Mouse (Mus musculus) heart, embryonic 10.5 days (tissue): ENCODE results near the gene Diaph3. TPM values are rescaled to one million over a fixed set of nuclear protein-coding genes. Genes with fewer than 3 reads are reported as not detected.
"Not testable (repeated sequence)": the region's sequence is repeated elsewhere in the genome, so short reads cannot be mapped to it uniquely, and the experiment has no call there.

Experiments
- DNase-seq: peaks from one replicate; pipeline ENCODE4 v3.0.0-alpha.2; 2017; ENCODE audit warnings: low spot score
- H3K27ac ChIP-seq: fragments of 300-500 bp; sonication (generic); 2 replicates; pipeline ENCODE4 v1.5.1; 2016; ENCODE audit warnings: mild to moderate bottlenecking
- H3K27me3 ChIP-seq: fragments of 300-500 bp; sonication (generic); 2 replicates; pipeline ENCODE4 v1.6.1; 2016; ENCODE audit warnings: mild to moderate bottlenecking; ENCODE audit not compliant: poor library complexity, insufficient read depth, severe bottlenecking
- H3K36me3 ChIP-seq: fragments of 300-500 bp; sonication (generic); 2 replicates; pipeline ENCODE4 v1.6.1; 2016; ENCODE audit warnings: mild to moderate bottlenecking, moderate library complexity
- H3K4me1 ChIP-seq: fragments of 300-500 bp; sonication (generic); 2 replicates; pipeline ENCODE4 v1.6.1; 2016; ENCODE audit warnings: mild to moderate bottlenecking
- H3K4me3 ChIP-seq: fragments of 300-500 bp; sonication (generic); 2 replicates; pipeline ENCODE4 v1.5.1; 2016; ENCODE audit warnings: mild to moderate bottlenecking, moderate library complexity
- H3K9me3 ChIP-seq: fragments of 300-500 bp; sonication (generic); 2 replicates; pipeline ENCODE4 v1.6.1; 2016; ENCODE audit warnings: mild to moderate bottlenecking, moderate library complexity
- WGBS: fragments of 180-500 bp; shearing (Covaris S2); methylation state at CpG from one replicate; pipeline ENCODE4 v1.1.7; 2016; 5-methylcytosine and 5-hydroxymethylcytosine counted together
- polyA plus RNA-seq: library from polyadenylated mRNA; unstranded; fragments of >200 nt; fragmentation: Nextera tagmentation; extraction: Ambion mirVana; gene quantifications from 2 replicates; pipeline ENCODE4 v1.2.1, GENCODE M21; 2016

Diaph3 gene
- polyA plus RNA-seq, 1 experiment from 2014 or later: 16.2 TPM

DNA sequence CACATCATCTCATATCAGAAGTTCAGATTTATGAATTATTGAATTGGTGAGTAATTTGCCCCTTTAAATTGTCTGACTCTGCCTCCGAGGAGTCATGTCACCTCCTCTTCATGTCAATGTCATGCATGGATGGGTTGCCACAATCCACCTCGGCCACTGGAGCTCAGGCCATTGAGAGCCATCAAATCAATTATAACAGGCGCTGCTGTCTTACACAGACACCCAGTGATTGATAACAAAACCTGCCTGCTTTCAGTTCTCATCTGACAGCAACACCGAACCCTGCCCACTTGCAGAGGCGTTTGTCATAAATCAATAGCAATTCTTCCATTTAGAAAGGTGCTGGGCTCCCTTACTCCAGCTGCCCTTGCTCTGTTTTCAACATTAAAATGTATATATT, 402.1 kb downstream of the Diaph3 start:
- Histone ChIP-seq H3K27ac (no peak overlapping the region), H3K4me1 (peaks cover 5% of the 10 kb centered on the region; the same call in 1 of the 2 replicates), H3K4me3 (no peak overlapping the region), H3K36me3 (no peaks in the 10 kb centered on the region), H3K27me3 (no peaks in the 10 kb centered on the region), H3K9me3 (no peaks in the 10 kb centered on the region)
- no peak for DNase-seq
- 57% methylated on average over 5 of the region's 5 CpGs for WGBS

DNA sequence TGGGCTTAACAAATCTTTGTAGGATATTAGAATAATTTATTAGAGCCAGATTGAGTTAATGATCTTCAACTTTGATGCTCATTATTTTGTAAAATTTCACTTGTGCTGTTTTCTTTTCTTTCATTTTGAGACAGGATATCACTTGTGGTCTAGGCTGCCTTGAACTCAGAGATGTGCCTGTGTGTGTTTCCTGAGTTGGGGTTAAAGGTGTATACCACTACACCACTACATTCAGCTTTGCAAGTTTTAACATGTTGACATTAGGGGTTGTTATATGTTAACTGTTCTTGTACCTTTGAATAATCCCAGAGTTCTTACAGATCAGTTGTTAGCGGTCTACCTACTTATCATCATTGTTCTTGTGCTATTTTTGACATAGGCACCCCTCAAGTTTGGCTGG, 404.4 kb downstream of the Diaph3 start:
- no peak for DNase-seq
- Histone ChIP-seq H3K27me3 (no peaks in the 10 kb centered on the region), H3K4me1 (no peaks in the 10 kb centered on the region), H3K4me3 (no peak overlapping the region), H3K27ac (no peak overlapping the region), H3K36me3 (no peaks in the 10 kb centered on the region), H3K9me3 (no peaks in the 10 kb centered on the region)
- WGBS: 76% methylated on average over 1 of the region's 1 CpGs

DNA sequence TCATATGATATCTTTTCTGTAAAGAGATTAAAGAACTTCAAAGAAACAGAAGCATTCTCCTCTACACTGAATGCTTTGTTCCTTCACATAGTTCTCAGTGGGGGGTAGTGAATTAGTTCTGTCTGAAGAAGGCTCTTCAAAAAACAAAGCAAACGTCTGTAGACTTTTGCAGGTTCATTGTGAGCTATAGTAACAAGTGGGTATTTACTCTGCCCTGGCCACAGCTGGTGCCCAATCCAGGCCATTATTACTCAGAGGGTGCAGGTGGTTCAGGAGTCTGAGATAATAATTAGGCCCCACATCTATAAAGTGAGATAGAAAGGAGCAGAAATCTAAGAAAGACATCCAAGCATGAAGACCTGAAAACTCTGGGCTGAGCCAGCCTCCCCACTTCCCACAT, 409.7 kb downstream of the Diaph3 start:
- H3K4me3 ChIP-seq: no peak overlapping the region
- H3K9me3 ChIP-seq: no peaks in the 10 kb centered on the region
- DNase-seq: no peak
- no peaks in the 10 kb centered on the region for H3K27me3 ChIP-seq
- no peak overlapping the region for H3K27ac ChIP-seq
- H3K36me3 ChIP-seq: no peaks in the 10 kb centered on the region
- WGBS: 29% methylated on average over 1 of the region's 1 CpGs
- H3K4me1 ChIP-seq: no peaks in the 10 kb centered on the region

DNA sequence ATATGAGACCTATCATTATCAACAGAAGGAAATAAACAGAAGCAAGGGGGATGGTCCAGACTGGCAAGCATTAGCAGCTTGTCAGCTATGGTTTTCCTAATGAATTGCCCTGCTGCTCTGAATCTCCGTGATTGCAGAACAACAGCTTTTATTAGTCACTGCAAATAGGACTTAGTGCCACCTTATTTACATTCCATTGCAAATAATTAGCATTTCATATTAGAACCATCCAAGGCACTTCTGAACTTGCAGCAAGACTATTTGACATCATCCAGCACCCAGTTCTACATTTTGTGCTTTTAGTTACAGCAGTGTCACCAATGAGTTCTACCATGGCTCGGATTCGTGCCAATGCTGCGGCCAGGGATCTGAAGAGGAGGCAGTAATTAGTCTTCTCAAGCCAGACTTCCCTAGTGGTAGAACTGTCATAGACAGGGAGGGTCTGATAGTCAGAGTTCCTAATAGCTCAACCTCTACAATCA, 411.4 kb downstream of the Diaph3 start:
- no peak overlapping the region for H3K27ac ChIP-seq
- no peaks in the 10 kb centered on the region for H3K4me1 ChIP-seq
- no peaks in the 10 kb centered on the region for H3K36me3 ChIP-seq
- no peak for DNase-seq
- no peaks in the 10 kb centered on the region for H3K27me3 ChIP-seq
- H3K4me3 ChIP-seq: no peak overlapping the region
- H3K9me3 ChIP-seq: no peaks in the 10 kb centered on the region
- WGBS: 78% methylated on average over 4 of the region's 4 CpGs

DNA sequence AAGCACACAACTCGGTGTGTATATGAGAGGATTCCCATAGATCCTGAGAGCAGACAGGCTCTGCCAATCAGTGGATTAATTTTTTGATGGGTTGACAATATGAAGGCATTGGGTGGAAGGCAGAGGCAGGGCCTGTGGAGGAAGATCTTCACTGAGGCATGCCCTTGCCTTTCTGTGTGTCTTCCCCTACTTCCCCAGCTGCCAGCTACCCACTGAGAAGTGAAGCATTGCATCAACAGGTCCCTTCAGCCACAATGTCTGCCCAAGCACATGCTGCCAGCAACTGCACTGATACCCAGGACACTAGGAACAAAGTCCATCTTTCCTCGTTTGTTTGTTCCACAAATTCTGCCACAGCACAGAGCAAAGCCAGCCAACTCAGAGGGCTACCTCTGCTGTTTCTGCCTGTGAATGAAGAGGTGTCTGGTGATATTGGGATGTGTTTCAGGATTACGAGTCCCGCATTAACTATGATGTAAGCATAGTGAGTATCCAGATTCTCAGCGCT, 413.4 kb downstream of the Diaph3 start:
- Histone ChIP-seq H3K4me1 (no peaks in the 10 kb centered on the region), H3K27me3 (no peaks in the 10 kb centered on the region), H3K4me3 (no peak overlapping the region), H3K36me3 (no peaks in the 10 kb centered on the region), H3K27ac (no peak overlapping the region), H3K9me3 (no peaks in the 10 kb centered on the region)
- WGBS: 93% methylated on average over 5 of the region's 5 CpGs
- no peak for DNase-seq

DNA sequence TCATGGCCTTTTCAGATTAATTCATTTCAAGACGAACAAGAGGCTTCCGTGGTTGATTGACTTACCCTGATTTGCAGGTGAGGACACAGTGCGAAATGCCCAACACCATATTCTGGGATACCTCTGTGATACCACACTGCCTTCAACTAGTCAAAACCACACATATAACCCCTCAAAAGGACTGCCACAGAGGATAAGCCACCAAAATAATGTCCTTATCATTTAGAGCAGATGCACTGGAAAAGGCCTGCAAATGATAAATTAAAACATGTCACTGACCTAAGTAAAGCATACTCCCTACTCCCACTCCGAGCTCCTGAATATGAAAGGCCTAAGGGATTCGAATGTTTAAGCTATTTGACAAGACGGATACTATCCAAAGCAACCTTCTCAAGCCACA, 419.3 kb downstream of the Diaph3 start:
- Histone ChIP-seq H3K4me1 (no peaks in the 10 kb centered on the region), H3K9me3 (no peaks in the 10 kb centered on the region), H3K27me3 (no peaks in the 10 kb centered on the region), H3K27ac (no peak overlapping the region), H3K36me3 (no peaks in the 10 kb centered on the region), H3K4me3 (no peak overlapping the region)
- no peak for DNase-seq
- 87% methylated on average over 6 of the region's 6 CpGs for WGBS

DNA sequence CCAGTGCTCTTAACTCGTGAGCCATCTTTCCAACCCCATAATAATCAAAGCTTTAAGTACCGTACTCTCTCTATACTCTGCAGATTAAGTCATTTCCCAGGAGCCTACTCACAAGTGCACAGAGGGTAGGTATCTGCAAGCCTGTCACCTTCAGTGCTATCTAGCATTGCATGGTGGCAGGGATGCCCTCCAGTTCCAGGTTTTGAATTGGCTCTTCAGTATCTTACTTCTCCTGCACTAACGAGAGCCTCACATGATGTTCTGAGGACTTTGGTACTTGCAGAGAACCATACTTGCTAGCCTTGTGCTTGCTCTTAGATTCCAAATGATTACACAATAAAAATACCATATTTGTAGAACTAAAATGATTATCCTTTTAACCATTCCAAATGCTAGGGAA, 420.0 kb downstream of the Diaph3 start:
- Histone ChIP-seq H3K27me3 (no peaks in the 10 kb centered on the region), H3K9me3 (no peaks in the 10 kb centered on the region), H3K4me1 (no peaks in the 10 kb centered on the region), H3K36me3 (no peaks in the 10 kb centered on the region), H3K4me3 (no peak overlapping the region), H3K27ac (no peak overlapping the region)
- DNase-seq: no peak
- WGBS: 86% methylated on average over 3 of the region's 3 CpGs

DNA sequence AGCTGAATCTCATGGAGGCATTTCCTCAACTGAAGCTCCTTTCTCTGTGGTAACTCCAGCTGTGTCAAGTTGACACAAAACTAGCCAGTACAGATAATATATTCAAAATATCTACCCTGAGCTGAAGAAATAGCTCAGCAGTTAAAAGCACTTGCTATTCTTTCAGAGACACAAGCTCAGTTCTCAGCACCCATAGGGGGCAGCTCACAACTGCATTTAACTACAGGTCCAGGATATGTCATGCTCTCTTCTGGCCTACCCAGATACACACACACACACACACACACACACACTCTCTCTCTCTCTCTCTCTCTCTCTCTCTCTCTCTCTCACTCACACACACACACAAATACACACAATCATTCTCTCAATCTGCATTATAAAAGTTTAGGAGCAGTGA, 420.6 kb downstream of the Diaph3 start:
- H3K27me3 ChIP-seq, H3K4me1 ChIP-seq, H3K36me3 ChIP-seq, H3K27ac ChIP-seq, H3K9me3 ChIP-seq, H3K4me3 ChIP-seq, DNase-seq: not testable (repeated sequence)

DNA sequence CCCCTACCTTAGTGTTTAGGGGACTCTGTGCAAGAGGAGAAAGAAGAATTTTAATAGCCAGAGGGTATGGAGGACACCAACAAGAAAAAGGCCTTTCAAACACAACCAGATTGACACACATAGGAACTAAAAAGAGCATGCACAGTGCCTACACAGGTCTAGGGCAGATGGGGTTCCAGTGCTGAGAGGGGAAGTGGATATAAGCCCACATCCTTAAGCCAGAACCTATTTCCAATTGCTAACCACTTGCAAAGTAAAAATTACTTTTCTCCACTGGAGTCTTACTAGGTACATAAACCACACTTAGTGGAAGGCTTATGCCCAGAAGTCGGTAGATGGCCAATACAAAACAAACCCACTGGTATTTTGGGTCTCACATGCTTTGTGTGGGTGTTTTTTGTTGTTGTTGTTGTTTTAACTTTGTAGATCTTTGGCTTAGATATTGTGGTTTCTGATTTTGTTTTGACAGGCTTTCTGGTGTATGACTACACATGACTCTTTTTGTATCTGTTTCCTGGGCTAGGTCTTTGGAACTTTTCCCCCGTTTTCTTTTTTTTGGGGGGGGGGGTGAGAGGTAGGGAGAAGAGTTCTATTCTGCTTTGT, 426.8 kb downstream of the Diaph3 start:
- DNase-seq: no peak
- Histone ChIP-seq H3K27me3 (no peaks in the 10 kb centered on the region), H3K9me3 (no peaks in the 10 kb centered on the region), H3K27ac (no peak overlapping the region), H3K4me1 (no peaks in the 10 kb centered on the region), H3K4me3 (no peak overlapping the region), H3K36me3 (no peaks in the 10 kb centered on the region)
- WGBS: 78% methylated on average over 2 of the region's 2 CpGs

DNA sequence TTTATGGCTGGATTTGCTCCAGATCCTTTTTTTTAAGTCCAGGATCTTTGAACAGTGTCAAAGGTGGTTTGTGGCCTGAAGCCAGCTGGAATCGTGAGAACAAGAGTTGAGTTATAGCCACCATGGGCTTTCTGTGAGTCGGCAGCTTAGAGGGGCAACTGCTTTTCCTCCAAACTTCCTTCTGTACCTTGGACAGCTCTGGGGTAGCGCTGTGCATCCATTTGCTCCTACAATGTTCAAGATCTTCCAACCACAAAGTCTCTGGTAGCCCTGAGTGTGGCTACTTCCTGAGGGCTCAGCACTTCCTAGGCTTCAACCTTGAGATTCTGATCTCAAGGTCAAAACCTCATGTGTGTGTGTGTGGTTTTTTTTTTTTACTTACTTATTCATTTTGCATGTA, 437.0 kb downstream of the Diaph3 start:
- 81% methylated on average over 3 of the region's 3 CpGs for WGBS
- H3K27ac ChIP-seq: no peak overlapping the region
- no peak for DNase-seq
- no peaks in the 10 kb centered on the region for H3K4me1 ChIP-seq
- no peaks in the 10 kb centered on the region for H3K27me3 ChIP-seq
- H3K4me3 ChIP-seq: no peak overlapping the region
- no peaks in the 10 kb centered on the region for H3K9me3 ChIP-seq
- no peaks in the 10 kb centered on the region for H3K36me3 ChIP-seq

DNA sequence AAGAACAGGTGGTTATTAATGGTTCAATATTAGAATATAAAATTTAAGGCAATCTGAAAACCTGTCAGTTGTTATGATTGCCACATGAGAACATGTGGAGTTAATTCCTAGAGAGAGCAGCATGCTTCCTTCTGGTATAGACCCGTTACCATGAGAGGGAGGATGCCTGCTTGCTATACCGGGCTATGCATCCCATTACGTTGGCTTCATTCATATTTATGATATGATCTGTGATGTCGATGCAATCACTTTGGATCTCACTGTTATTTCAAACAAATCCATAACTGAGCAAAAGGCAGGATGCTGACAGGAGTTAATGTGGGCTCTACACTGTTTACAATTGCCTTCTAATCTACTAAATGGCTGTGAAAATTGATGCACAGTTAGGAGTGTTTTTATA, 439.9 kb downstream of the Diaph3 start:
- Histone ChIP-seq H3K4me1 (no peaks in the 10 kb centered on the region), H3K27ac (no peak overlapping the region), H3K36me3 (no peaks in the 10 kb centered on the region), H3K9me3 (no peaks in the 10 kb centered on the region), H3K4me3 (no peak overlapping the region), H3K27me3 (no peaks in the 10 kb centered on the region)
- WGBS: 90% methylated on average over 4 of the region's 4 CpGs
- no peak for DNase-seq

DNA sequence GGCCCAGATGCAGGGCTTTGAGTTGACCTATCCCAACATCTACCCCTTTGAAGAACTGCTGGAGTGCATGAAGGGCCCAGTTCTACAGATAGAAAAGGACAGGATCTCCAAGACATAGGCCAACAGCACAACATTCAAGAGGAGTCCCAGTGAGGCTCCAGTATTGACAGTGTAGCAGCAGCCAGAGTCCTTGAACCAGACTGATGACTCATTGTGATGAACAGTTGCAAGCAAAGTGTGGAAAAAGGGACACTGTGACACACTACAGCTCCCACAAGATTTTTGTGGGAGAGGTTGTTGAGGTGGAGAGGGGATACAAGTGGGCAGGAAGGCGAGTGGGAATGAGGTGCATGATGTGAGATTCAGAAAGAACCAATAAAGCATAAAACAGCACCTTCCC, 443.1 kb downstream of the Diaph3 start:
- no peak for DNase-seq
- Histone ChIP-seq H3K9me3 (no peaks in the 10 kb centered on the region), H3K27me3 (no peaks in the 10 kb centered on the region), H3K4me3 (no peak overlapping the region), H3K36me3 (no peaks in the 10 kb centered on the region), H3K27ac (no peak overlapping the region), H3K4me1 (no peaks in the 10 kb centered on the region)
- WGBS: 79% methylated on average over 1 of the region's 1 CpGs

DNA sequence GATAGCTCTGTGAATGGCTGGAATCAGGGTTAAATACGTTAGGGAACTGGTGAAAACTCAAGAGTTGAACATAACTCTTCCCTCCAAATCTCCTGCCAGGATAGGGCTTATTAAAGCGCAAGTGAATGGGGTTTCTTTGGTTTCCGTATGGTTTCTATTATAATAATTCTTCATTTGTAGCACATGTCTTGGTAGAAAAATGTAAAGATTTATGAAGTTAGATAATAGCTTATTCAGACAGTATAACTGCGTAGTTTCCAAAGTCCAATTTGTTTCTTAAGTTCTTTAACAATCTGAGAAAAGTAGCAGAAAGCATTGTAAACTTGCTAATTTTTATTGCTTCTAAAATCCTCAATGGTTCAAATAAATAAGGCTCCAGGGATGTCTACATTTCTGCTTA, 448.3 kb downstream of the Diaph3 start:
- H3K4me3 ChIP-seq: no peak overlapping the region
- no peak overlapping the region for H3K27ac ChIP-seq
- H3K9me3 ChIP-seq: no peaks in the 10 kb centered on the region
- H3K27me3 ChIP-seq: no peaks in the 10 kb centered on the region
- no peaks in the 10 kb centered on the region for H3K36me3 ChIP-seq
- DNase-seq: no peak
- WGBS: 91% methylated on average over 4 of the region's 4 CpGs
- H3K4me1 ChIP-seq: no peaks in the 10 kb centered on the region

DNA sequence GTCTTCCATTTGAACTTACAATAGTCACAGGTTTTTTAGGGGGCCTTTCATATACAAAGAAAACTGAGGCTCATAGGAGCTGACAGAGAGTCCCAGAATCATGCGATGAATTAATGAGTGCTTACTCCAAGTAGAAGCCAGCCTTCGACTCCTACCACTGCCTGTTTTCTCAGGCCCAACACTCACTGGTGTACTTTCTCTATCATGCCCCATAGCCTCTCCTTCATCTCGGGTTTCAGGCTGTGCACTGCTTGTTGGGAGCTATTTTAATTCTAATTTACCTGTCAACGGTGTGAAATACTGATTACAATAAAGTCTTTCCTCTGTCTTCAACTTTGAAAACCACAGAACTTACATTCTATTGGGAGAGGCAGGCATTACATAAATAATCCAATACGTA, 449.7 kb downstream of the Diaph3 start:
- no peaks in the 10 kb centered on the region for H3K27me3 ChIP-seq
- H3K36me3 ChIP-seq: no peaks in the 10 kb centered on the region
- 78% methylated on average over 5 of the region's 5 CpGs for WGBS
- DNase-seq: no peak
- no peaks in the 10 kb centered on the region for H3K9me3 ChIP-seq
- no peaks in the 10 kb centered on the region for H3K4me1 ChIP-seq
- no peak overlapping the region for H3K27ac ChIP-seq
- no peak overlapping the region for H3K4me3 ChIP-seq
